Mouse (Mus musculus): Measurements from ENCODE around the gene Hcfc2. TPM values are rescaled to one million over a fixed set of nuclear protein-coding genes. Genes with fewer than 3 reads are reported as not detected.

Gene Hcfc2
- polyA plus RNA-seq, 1 experiment: 32.5 TPM

DNA sequence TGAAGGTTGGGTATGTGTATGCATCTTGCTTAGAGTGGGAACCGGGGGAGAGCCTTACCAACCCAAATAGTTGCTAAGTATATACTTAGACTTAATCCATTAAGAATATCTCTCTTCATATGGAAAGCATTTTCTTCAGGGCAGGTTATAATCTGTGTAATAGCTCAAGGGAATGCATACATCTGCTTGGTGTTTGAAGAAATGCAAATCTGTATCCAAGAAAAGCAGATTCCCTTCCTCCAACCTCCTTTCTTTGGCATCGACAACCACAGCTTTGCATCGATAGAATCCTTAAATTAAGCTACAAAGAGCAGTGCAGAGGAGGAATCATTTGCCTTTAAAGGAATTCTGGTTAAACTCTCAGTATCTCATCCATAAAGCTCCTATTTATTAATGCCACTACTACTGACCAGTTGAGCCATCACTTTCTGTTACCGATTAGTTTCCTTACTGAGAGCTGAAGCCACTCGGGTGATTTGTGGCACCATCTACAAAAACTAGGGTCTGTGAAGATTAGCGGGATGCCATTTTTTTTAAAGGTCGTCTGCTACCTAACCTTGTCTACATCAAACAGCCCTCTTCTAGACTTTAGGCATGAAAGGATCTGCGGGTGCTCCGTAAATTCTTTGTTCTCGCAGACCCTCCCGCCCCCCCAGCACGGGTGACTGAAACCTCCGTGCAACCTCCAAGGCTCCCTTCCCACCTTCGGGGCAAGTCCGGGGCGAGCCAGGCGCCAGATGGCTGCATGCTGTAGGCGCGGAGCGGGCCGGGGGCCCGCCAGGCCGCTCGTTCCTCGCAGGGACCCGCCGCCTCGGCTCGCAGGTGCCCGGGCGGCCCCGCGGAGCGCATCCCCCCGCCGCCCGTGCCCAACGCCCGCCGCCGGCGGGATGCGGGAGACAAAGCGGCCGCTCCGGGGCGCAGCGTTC is 67.1 kb downstream of the Hcfc2 start:
- H3K4me3 ChIP-seq (replicated peaks; ENCODE audit: insufficient read depth, low read depth, low read length): peak overlapping the region; percentile 77
- under 1% methylated on average over 40 of the region's 48 CpGs for WGBS
- peak overlapping the region; percentile 95 for H3K27ac ChIP-seq (ENCODE audit: insufficient read depth, low read length)
- H3K27me3 ChIP-seq (ENCODE audit: control insufficient read depth, insufficient read depth, low read length): no peaks in the 10 kb centered on the region
- no peak for TF ChIP-seq CTCF (IDR thresholded peaks at IDR 0.05; ENCODE audit: borderline replicate concordance, insufficient read depth, low read depth, low read length)
- TF ChIP-seq POLR2A (IDR thresholded peaks at IDR 0.05; ENCODE audit: borderline replicate concordance, insufficient read depth, low read length): no peak
- peaks cover 18% of the 10 kb centered on the region for H3K4me1 ChIP-seq (ENCODE audit: control insufficient read depth, insufficient read depth, low read length)
- peak; percentile 61 to 67 for DNase-seq

DNA sequence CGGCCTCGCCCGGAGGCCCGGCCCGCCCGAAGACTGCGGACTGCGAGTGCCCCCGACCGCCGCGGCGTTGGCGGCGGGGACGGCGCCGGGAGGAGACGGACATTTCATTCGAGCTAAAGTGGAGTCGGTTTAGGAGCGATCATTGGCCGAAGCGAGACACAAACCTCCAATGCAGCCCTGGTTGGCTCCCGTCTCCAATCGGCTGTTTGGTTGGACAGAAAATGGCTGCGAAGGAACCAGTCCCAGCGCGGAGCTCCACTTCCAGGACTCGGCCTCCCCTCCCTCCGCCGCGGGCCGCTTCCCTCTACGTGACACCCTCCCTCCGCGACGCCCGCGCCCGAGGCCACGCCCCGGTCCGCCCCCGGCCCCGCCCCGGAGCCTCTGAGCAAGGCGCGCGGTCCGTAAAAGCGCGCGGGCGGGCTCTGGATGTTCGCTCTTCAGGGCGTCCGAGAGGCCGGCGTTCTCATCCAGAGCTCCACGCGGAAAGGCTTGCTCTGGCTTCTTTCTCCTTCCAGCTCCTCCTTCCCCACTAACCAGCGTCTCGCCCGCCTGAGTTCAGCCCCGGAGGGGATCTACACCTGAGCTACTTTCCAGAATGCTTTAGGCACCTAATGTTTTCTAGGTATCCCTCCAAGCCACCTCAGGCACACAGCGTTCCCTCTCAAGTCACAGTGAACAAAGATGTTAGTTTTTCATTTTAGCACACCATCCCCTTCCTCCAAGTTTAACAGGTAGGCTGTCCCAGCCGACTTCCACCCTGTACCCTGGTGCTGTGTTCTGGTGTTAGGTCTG is 68.1 kb downstream of the Hcfc2 start, which contains the start of gene Nfyb:
Gene Nfyb (minus strand): TSS at position 305 of the 792 bp plus-strand sequence.
- peaks cover 17% of the 10 kb centered on the region for H3K4me1 ChIP-seq (ENCODE audit: control insufficient read depth, insufficient read depth, low read length)
- peak; percentile 80 for TF ChIP-seq POLR2A (IDR thresholded peaks at IDR 0.05; ENCODE audit: borderline replicate concordance, insufficient read depth, low read length)
- TF ChIP-seq CTCF (IDR thresholded peaks at IDR 0.05; ENCODE audit: borderline replicate concordance, insufficient read depth, low read depth, low read length): no peak
- peak within 1 kb of the TSS; percentile 77 for H3K4me3 ChIP-seq (replicated peaks; ENCODE audit: insufficient read depth, low read depth, low read length)
- no peaks in the 10 kb centered on the region for H3K27me3 ChIP-seq (ENCODE audit: control insufficient read depth, insufficient read depth, low read length)
- peak within 1 kb of the TSS; percentile 95 for H3K27ac ChIP-seq (ENCODE audit: insufficient read depth, low read length)
- peak; percentile 97 to 98 for DNase-seq
- WGBS: 2% methylated on average over 67 of the region's 68 CpGs

DNA sequence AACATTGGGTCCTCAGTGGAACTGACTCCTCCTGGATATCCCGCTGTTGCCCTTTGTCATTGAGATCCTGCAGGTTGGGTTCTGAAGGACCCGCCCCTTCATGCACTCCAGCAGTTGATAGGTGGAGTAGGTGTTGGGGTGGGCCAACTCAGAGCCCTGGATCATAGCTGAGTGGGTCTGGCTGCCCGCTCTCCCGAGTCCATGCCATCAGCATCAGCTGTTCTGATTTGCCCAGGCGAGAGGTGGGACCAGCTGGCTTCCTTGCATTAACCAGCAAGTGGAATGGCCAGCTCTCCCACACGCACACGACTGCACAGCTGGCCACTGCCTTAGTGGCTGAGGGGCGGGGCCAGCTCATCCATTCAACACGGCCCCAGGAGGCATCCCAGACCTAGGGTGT is 72.9 kb downstream of the Hcfc2 start:
- DNase-seq: no peak
- WGBS: 29% methylated on average over 9 of the region's 9 CpGs
- TF ChIP-seq CTCF (IDR thresholded peaks at IDR 0.05; ENCODE audit: borderline replicate concordance, insufficient read depth, low read depth, low read length) (no peak), POLR2A (IDR thresholded peaks at IDR 0.05; ENCODE audit: borderline replicate concordance, insufficient read depth, low read length) (no peak)
- Histone ChIP-seq H3K27me3 (ENCODE audit: control insufficient read depth, insufficient read depth, low read length) (no peaks in the 10 kb centered on the region), H3K4me3 (replicated peaks; ENCODE audit: insufficient read depth, low read depth, low read length) (no peak overlapping the region), H3K4me1 (ENCODE audit: control insufficient read depth, insufficient read depth, low read length) (peaks cover 3% of the 10 kb centered on the region; the same call in 1 of the 2 replicates), H3K27ac (ENCODE audit: insufficient read depth, low read length) (no peak overlapping the region)

DNA sequence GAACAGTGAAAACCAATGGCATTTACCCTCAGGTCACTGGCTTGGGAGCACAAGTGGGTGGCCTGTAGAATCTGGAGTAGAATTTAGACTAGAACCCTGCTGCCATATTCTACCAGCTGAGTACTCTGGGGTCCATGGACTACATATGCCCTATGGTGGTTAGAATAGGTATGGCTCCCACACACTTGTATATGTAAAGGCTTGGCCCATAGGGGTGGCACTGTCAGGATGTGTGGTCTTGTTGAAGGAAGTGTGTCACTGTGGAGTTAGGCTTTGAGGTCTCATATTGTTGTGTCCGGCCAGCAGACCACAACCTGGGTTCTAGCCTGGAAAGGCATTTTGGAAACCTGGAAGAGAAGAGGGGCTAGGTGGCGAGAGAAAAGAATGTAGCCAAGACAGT is 74.8 kb downstream of the Hcfc2 start:
- no peak overlapping the region for H3K27ac ChIP-seq (ENCODE audit: insufficient read depth, low read length)
- TF ChIP-seq CTCF (IDR thresholded peaks at IDR 0.05; ENCODE audit: borderline replicate concordance, insufficient read depth, low read depth, low read length): no peak
- TF ChIP-seq POLR2A (IDR thresholded peaks at IDR 0.05; ENCODE audit: borderline replicate concordance, insufficient read depth, low read length): no peak
- WGBS: 98% methylated on average over 2 of the region's 2 CpGs

DNA sequence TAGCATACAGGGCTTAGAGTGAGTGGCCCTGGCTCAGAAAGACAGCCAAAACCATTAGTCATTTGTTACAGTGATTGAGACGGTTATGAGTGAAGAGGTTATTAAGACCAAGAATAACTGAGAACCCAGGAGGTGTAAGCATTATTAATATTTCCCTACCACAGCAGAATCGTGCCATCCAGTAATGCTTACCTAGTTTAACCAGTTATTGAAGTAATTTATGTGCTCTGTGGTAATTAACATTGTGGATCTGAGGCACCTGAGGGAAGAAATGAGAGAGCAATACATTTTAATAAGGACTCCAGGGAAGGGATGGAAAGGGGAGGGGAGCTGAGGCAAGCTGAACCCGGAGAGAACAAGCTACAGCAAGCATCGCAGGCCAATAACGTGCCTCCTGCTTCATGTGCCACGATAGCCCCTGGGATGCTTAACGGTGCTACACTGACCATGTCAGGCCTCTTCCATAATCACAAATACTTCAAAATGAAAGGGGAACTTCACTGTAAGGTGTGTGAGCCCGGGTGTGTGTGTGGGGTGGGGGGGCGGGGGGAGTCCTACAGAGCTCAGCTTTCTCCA is 75.7 kb downstream of the Hcfc2 start:
- Histone ChIP-seq H3K4me1 (ENCODE audit: control insufficient read depth, insufficient read depth, low read length) (no peaks in the 10 kb centered on the region), H3K27ac (ENCODE audit: insufficient read depth, low read length) (no peak overlapping the region), H3K4me3 (replicated peaks; ENCODE audit: insufficient read depth, low read depth, low read length) (no peak overlapping the region), H3K27me3 (ENCODE audit: control insufficient read depth, insufficient read depth, low read length) (no peaks in the 10 kb centered on the region)
- no peak for TF ChIP-seq CTCF (IDR thresholded peaks at IDR 0.05; ENCODE audit: borderline replicate concordance, insufficient read depth, low read depth, low read length)
- TF ChIP-seq POLR2A (IDR thresholded peaks at IDR 0.05; ENCODE audit: borderline replicate concordance, insufficient read depth, low read length): no peak
- 81% methylated on average over 9 of the region's 9 CpGs for WGBS
- no peak for DNase-seq

More for the DNA sequence above, 74.8 kb downstream of the Hcfc2 start:
- H3K4me3 ChIP-seq (replicated peaks; ENCODE audit: insufficient read depth, low read depth, low read length): no peak overlapping the region
- H3K27me3 ChIP-seq (ENCODE audit: control insufficient read depth, insufficient read depth, low read length): no peaks in the 10 kb centered on the region
- no peaks in the 10 kb centered on the region for H3K4me1 ChIP-seq (ENCODE audit: control insufficient read depth, insufficient read depth, low read length)
- DNase-seq: no peak

DNA sequence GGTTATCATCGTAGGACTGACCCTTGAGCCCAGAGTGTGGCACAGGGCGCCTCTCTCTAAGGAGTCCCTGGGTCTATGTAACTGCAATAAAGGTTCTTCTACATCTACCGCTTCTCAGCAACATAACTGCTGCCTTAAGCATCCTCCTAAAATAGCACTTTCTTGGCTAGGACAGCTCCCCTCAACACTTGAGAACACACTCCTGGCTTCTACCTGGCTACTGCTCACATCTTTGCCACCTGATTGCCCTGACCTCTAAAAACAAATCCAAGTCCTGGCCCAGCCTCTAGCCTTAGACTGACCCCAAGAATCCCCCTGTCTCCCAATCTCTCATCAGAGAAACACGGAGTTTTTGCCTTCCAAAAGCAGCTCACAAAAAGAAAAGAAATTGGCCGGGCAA is 78.9 kb downstream of the Hcfc2 start:
- DNase-seq: no peak
- WGBS: 96% methylated on average over 5 of the region's 5 CpGs
- TF ChIP-seq CTCF (IDR thresholded peaks at IDR 0.05; ENCODE audit: borderline replicate concordance, insufficient read depth, low read depth, low read length) (no peak), POLR2A (IDR thresholded peaks at IDR 0.05; ENCODE audit: borderline replicate concordance, insufficient read depth, low read length) (no peak)
- H3K27ac ChIP-seq (ENCODE audit: insufficient read depth, low read length): no peak overlapping the region
- no peaks in the 10 kb centered on the region for H3K4me1 ChIP-seq (ENCODE audit: control insufficient read depth, insufficient read depth, low read length)
- no peak overlapping the region for H3K4me3 ChIP-seq (replicated peaks; ENCODE audit: insufficient read depth, low read depth, low read length)
- no peaks in the 10 kb centered on the region for H3K27me3 ChIP-seq (ENCODE audit: control insufficient read depth, insufficient read depth, low read length)

DNA sequence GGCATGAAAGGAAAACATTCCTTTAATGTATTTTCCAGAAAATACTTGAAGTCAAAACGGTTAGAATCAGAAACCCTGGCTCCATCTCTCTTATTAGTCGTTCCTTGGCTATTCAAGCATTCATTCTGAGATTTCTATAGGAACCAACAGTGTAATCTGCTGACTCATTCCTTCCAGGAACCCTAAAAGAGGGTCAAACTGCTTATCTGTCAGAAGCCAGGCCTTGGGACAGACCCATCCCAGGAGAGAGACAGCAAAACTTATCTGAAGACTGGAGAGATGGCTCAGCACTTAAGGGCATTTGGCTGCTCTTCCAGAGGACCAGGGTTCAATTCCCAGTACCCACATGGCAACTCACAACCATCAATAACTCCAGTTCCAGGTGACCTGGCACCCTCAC is 81.1 kb downstream of the Hcfc2 start:
- 80% methylated on average over 2 of the region's 2 CpGs for WGBS
- no peak for DNase-seq
- no peaks in the 10 kb centered on the region for H3K27me3 ChIP-seq (ENCODE audit: control insufficient read depth, insufficient read depth, low read length)
- TF ChIP-seq POLR2A (IDR thresholded peaks at IDR 0.05; ENCODE audit: borderline replicate concordance, insufficient read depth, low read length) (no peak), CTCF (IDR thresholded peaks at IDR 0.05; ENCODE audit: borderline replicate concordance, insufficient read depth, low read depth, low read length) (no peak)
- H3K4me1 ChIP-seq (ENCODE audit: control insufficient read depth, insufficient read depth, low read length): no peaks in the 10 kb centered on the region; the same call in 1 of the 2 replicates
- no peak overlapping the region for H3K27ac ChIP-seq (ENCODE audit: insufficient read depth, low read length)
- no peak overlapping the region for H3K4me3 ChIP-seq (replicated peaks; ENCODE audit: insufficient read depth, low read depth, low read length)
